Mouse (Mus musculus) limb, embryonic 14.5 days (tissue): ENCODE data around the gene Tox2. TPM values are rescaled to one million over a fixed set of nuclear protein-coding genes. Genes with fewer than 3 reads are reported as not detected.

Experiments used
- ATAC-seq: fragments of 200-750 bp; cut with Nextera tagmentation; 2 replicates; pipeline ENCODE4 v1.8.0; 2017; ENCODE audit warnings: low read depth, moderate number of reproducible peaks, moderate TSS enrichment; ENCODE audit not compliant: low FRiP score
- DNase-seq: peaks from one replicate; pipeline ENCODE4 v3.0.0-alpha.2; 2015; ENCODE audit warnings: low spot score
- H3K27ac ChIP-seq: fragments of 300-500 bp; sonication (generic); replicated peaks from 2 replicates; pipeline ENCODE4 v1.5.1; 2014; ENCODE audit warnings: low read depth, mild to moderate bottlenecking, low read length, moderate library complexity, mixed read lengths
- H3K27me3 ChIP-seq: fragments of 300-500 bp; sonication (generic); 2 replicates; pipeline ENCODE4 v1.6.1; 2014; ENCODE audit warnings: low read length, mixed read lengths; ENCODE audit not compliant: control insufficient read depth, insufficient read depth
- H3K36me3 ChIP-seq: fragments of 300-500 bp; sonication (generic); 2 replicates; pipeline ENCODE4 v1.6.1; 2014; ENCODE audit warnings: mild to moderate bottlenecking, low read length, moderate library complexity, mixed read lengths; ENCODE audit not compliant: control insufficient read depth, insufficient read depth
- H3K4me1 ChIP-seq: fragments of 300-500 bp; sonication (generic); 2 replicates; pipeline ENCODE4 v1.6.1; 2014; ENCODE audit warnings: antibody characterized with exemption, low read length, mixed read lengths; ENCODE audit not compliant: control insufficient read depth, insufficient read depth
- H3K4me2 ChIP-seq: fragments of 300-500 bp; sonication (generic); replicated peaks from 2 replicates; pipeline ENCODE4 v1.6.1; 2014; ENCODE audit warnings: low read depth, mild to moderate bottlenecking, low read length, moderate library complexity; ENCODE audit not compliant: severe bottlenecking
- H3K4me3 ChIP-seq: fragments of 300-500 bp; sonication (generic); replicated peaks from 2 replicates; pipeline ENCODE4 v1.5.1; 2014; ENCODE audit warnings: low read length
- H3K9ac ChIP-seq: fragments of 300-500 bp; sonication (generic); 2 replicates; pipeline ENCODE4 v1.6.1; 2014; ENCODE audit warnings: mild to moderate bottlenecking, low read depth, low read length, moderate library complexity; ENCODE audit not compliant: severe bottlenecking
- H3K9me3 ChIP-seq: fragments of 300-500 bp; sonication (generic); 2 replicates; pipeline ENCODE4 v1.6.1; 2016; ENCODE audit warnings: low read length; ENCODE audit not compliant: control insufficient read depth
- POLR2A ChIP-seq: fragments of 200-500 bp; IDR thresholded peaks from 2 replicates; pipeline ENCODE4 v1.8.0; 2012; ENCODE audit warnings: inconsistent platforms, mild to moderate bottlenecking, moderate library complexity, borderline replicate concordance; ENCODE audit not compliant: insufficient read depth, insufficient read length; ENCODE audit errors: extremely low read depth
- WGBS: fragments of 180-500 bp; shearing (Covaris S2); extraction: QIAGEN DNeasy Blood & Tissue Kit; methylation state at CpG from one replicate; pipeline ENCODE4 v1.1.7; 2014; 5-methylcytosine and 5-hydroxymethylcytosine counted together
- polyA plus RNA-seq, 2 experiments: library from polyadenylated mRNA; depleted of rRNA in 1 of 2; stranded (reverse) in 1 of 2; unstranded in 1 of 2; fragments of >200 nt; fragmentation: Nextera tagmentation in 1 of 2; extraction: Ambion mirVana in 1 of 2; gene quantifications; 2 replicates each; pipeline versions ENCODE4 v1.2.1 to v1.2.3; 2012 to 2014

The Tox2 gene
- polyA plus RNA-seq, 2 experiments: 4.8 to 10.3 TPM

- ATAC-seq (no peak), DNase-seq (no peak)
- H3K27ac ChIP-seq: no peak overlapping the region
- no peak for TF ChIP-seq POLR2A
- H3K9me3 ChIP-seq: no peaks in the 10 kb centered on the region
- H3K4me3 ChIP-seq: no peak overlapping the region
- no peak overlapping the region for H3K9ac ChIP-seq
- WGBS: 51% methylated on average over 13 of the region's 13 CpGs
- no peaks in the 10 kb centered on the region for H3K36me3 ChIP-seq
- H3K27me3 ChIP-seq: peaks cover 8% of the 10 kb centered on the region; the same call in 1 of the 2 replicates
- H3K4me2 ChIP-seq: no peak overlapping the region
- H3K4me1 ChIP-seq: no peaks in the 10 kb centered on the region
These were observed 129.6 kb downstream of the Tox2 start for GRCm38 (mm10) chr2:163332368-163333055.

- H3K27me3 ChIP-seq: peaks cover 39% of the 10 kb centered on the region
- WGBS: 23% methylated on average over 9 of the region's 9 CpGs
These were observed 137.3 kb downstream of the Tox2 start for GRCm38 (mm10) chr2:163340263-163340662.

GRCm38 (mm10) chr2:163343671-163344070, 140.7 kb downstream of the Tox2 start:
- no peak for DNase-seq
- no peak overlapping the region for H3K27ac ChIP-seq
- 94% methylated on average over 4 of the region's 4 CpGs for WGBS
- H3K4me1 ChIP-seq: peaks cover 3% of the 10 kb centered on the region; the same call in 1 of the 2 replicates
- no peak overlapping the region for H3K9ac ChIP-seq
- H3K4me2 ChIP-seq: no peak overlapping the region
- no peak for TF ChIP-seq POLR2A
- H3K36me3 ChIP-seq: no peaks in the 10 kb centered on the region
- H3K9me3 ChIP-seq: no peaks in the 10 kb centered on the region
- no peak overlapping the region for H3K4me3 ChIP-seq
- no peak for ATAC-seq
- H3K27me3 ChIP-seq: peaks cover 20% of the 10 kb centered on the region

More at GRCm38 (mm10) chr2:163340263-163340662, 137.3 kb downstream of the Tox2 start:
- Histone ChIP-seq H3K9ac (no peak overlapping the region), H3K4me3 (no peak overlapping the region), H3K36me3 (no peaks in the 10 kb centered on the region), H3K9me3 (no peaks in the 10 kb centered on the region), H3K4me2 (no peak overlapping the region), H3K27ac (no peak overlapping the region), H3K4me1 (no peaks in the 10 kb centered on the region)
- no peak for TF ChIP-seq POLR2A
- peak; percentile 78 for DNase-seq
- ATAC-seq: peak; percentile 71; the same call in 1 of the 2 replicates

- DNase-seq: no peak
- H3K9ac ChIP-seq: no peak overlapping the region
- peaks cover 7% of the 10 kb centered on the region for H3K27me3 ChIP-seq
- no peak overlapping the region for H3K4me2 ChIP-seq
- no peak for TF ChIP-seq POLR2A
- no peak overlapping the region for H3K4me3 ChIP-seq
- peak; percentile 61 for ATAC-seq
- no peaks in the 10 kb centered on the region for H3K9me3 ChIP-seq
- H3K36me3 ChIP-seq: no peaks in the 10 kb centered on the region
- peaks cover 8% of the 10 kb centered on the region; the same call in 1 of the 2 replicates for H3K4me1 ChIP-seq
- no peak overlapping the region for H3K27ac ChIP-seq
- WGBS: 75% methylated on average over 13 of the region's 13 CpGs
These were observed 142.2 kb downstream of the Tox2 start for GRCm38 (mm10) chr2:163344976-163345660.

GRCm38 (mm10) chr2:163346497-163346896, 143.6 kb downstream of the Tox2 start:
- Histone ChIP-seq H3K9ac (no peak overlapping the region), H3K27ac (no peak overlapping the region), H3K4me2 (no peak overlapping the region), H3K36me3 (no peaks in the 10 kb centered on the region), H3K4me1 (peaks cover 8% of the 10 kb centered on the region; the same call in 1 of the 2 replicates), H3K9me3 (no peaks in the 10 kb centered on the region), H3K4me3 (no peak overlapping the region), H3K27me3 (no peaks in the 10 kb centered on the region)
- no peak for TF ChIP-seq POLR2A
- 82% methylated on average over 11 of the region's 11 CpGs for WGBS
- ATAC-seq (no peak), DNase-seq (no peak)
